Mouse (Mus musculus): ENCODE measurements around the gene Gas2l1. TPM values are rescaled to one million over a fixed set of nuclear protein-coding genes. Genes with fewer than 3 reads are reported as not detected.

The Gas2l1 gene
- polyA plus RNA-seq, 2 experiments = 10.9 to 12.1 TPM

DNA sequence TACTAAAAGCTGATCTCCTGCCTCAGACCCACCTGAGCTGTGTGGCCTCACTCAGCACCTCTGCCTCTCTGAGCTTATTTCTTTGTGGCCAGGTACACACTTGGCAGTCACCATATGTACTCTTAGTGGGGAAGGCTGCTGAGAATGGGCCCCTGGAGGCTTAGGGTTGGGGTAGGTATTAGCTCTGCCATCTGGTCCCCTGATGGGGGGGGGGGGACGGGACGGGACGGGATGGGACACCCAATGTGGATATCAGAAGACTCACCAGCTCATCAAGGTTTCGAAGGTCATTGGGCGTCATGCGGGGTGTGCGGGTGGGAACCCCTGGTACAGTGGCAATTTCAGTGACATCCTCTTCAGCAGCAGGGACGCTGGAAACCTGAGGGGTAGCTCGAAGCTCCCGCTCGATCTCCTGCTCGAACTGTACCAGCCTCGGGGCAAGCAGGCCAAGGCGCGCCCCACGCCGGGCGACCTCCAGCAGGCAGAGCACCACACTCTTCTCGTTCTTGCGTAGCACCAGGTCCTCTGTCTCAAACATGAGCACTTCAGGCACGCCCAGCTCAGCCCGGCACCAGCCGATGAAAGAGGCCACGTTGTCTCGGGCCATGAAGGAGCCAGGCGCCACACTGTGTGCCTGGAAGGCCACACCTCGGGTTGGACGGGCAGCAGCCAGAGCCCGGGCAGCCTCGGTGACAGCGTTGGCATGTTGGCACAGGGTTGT lies 1.4 kb downstream of the Gas2l1 start:
- Histone ChIP-seq H3K9ac (replicated peaks) (no peak overlapping the region), H3K4me1 (replicated peaks; ENCODE audit: control insufficient read depth in 2 of 2, insufficient read depth in 2 of 2, low read length in 1 of 2) (peaks cover 5 to 8% of the 10 kb centered on the region in 2 experiments; a peak in 2 of 4 replicates), H3K36me3 (replicated peaks; ENCODE audit: control insufficient read depth, insufficient read depth, low read depth) (peaks cover 6% of the 10 kb centered on the region), H3K27ac (no peak overlapping the region), H3K4me3 (ENCODE audit: insufficient read depth in 1 of 2, low read depth in 2 of 2, low read length in 2 of 2) (peak overlapping the region in 1 of 2 experiments; percentile 63; a peak in 2 of 4 replicates), H3K9me3 (ENCODE audit: control insufficient read depth, low read length) (no peaks in the 10 kb centered on the region), H3K4me2 (ENCODE audit: low read depth) (peak overlapping the region; percentile 77), H3K27me3 (ENCODE audit: control insufficient read depth, insufficient read depth, low read length) (peaks cover 58% of the 10 kb centered on the region)
- ATAC-seq (ENCODE audit: insufficient read depth) (no peak), DNase-seq (ENCODE audit: low read depth in 3 of 3, low spot score in 3 of 3) (no peak)
- TF ChIP-seq EP300 (IDR thresholded peaks at IDR 0.05; ENCODE audit: low read depth) (no peak), CTCF (IDR thresholded peaks at IDR 0.05; ENCODE audit: low read depth) (no peak)
- WGBS (ENCODE audit: insufficient replicate concordance) = 65% methylated on average over 31 of the region's 31 CpGs

DNA sequence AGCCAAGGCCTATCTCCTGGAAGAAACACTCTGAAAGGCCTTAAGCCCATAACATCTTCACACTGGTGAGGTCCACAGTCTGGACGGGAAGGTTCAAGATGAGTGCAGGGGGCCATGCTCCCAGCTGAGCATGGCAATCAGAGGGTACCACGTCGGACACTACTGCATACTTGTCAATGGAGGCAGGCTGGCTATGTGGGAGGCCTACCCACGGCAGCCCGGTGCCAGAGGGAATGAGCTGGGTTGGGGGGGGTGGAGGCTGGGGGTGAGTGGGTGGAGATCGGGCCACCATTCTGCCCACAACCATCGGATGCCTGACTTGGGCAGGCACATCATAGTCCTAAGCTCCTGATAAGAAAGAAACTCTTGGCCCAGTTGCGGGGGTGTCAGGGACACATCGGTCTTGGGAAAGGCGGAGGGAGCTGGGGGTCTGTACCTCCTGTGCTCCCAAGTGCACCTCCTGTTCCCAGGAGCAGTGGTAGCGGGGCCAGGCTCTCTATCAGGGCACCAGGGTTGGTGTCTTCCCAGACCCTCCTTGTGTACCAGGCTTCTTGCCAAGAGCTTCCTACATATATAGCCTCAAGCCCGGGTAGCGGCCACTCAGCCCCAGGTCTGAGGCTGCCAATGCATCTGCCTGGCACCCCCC lies 2.1 kb downstream of the Gas2l1 start:
- Histone ChIP-seq H3K4me3 (ENCODE audit: insufficient read depth in 1 of 2, low read depth in 2 of 2, low read length in 2 of 2) (no peak overlapping the region), H3K36me3 (replicated peaks; ENCODE audit: control insufficient read depth, insufficient read depth, low read depth) (peaks cover under 1% of the 10 kb centered on the region; the same call in 1 of the 2 replicates), H3K9me3 (ENCODE audit: control insufficient read depth, low read length) (no peaks in the 10 kb centered on the region), H3K9ac (replicated peaks) (no peak overlapping the region), H3K27ac (no peak overlapping the region), H3K4me1 (replicated peaks; ENCODE audit: control insufficient read depth in 2 of 2, insufficient read depth in 2 of 2, low read length in 1 of 2) (peaks cover 5 to 6% of the 10 kb centered on the region in 2 experiments; a peak in 2 of 4 replicates), H3K4me2 (ENCODE audit: low read depth) (no peak overlapping the region), H3K27me3 (ENCODE audit: control insufficient read depth, insufficient read depth, low read length) (peaks cover 65% of the 10 kb centered on the region)
- DNase-seq (ENCODE audit: low read depth in 3 of 3, low spot score in 3 of 3) (no peak), ATAC-seq (ENCODE audit: insufficient read depth) (no peak)
- TF ChIP-seq EP300 (IDR thresholded peaks at IDR 0.05; ENCODE audit: low read depth) = no peak
- TF ChIP-seq CTCF (IDR thresholded peaks at IDR 0.05; ENCODE audit: low read depth) = no peak
- 71% methylated on average over 13 of the region's 13 CpGs for WGBS (ENCODE audit: insufficient replicate concordance)

DNA sequence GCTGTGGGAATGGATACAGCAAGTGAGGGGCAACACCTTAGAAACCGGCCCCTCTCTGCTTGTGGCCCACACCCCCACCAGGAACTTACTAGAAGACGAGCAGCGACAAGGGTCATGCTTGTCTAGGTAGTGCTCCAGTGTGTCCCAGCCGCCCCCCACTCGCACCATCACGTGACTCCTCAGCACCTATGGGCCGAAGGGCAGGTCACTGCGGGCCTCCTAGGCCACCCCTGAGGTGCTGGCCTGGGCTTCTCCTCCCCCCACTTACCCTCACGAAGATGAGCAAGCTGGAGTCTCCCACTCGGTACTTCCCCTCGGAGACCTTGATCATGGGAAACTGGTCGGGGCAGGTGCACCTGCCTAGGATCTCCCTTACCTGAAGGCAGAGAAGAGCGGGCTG lies 2.8 kb downstream of the Gas2l1 start:
- Histone ChIP-seq H3K9ac (replicated peaks) (no peak overlapping the region), H3K27me3 (ENCODE audit: control insufficient read depth, insufficient read depth, low read length) (peaks cover 72% of the 10 kb centered on the region), H3K4me3 (ENCODE audit: insufficient read depth in 1 of 2, low read depth in 2 of 2, low read length in 2 of 2) (peak overlapping the region in 1 of 2 experiments; percentile 22; a peak in 1 of 4 replicates), H3K9me3 (ENCODE audit: control insufficient read depth, low read length) (no peaks in the 10 kb centered on the region), H3K4me1 (replicated peaks; ENCODE audit: control insufficient read depth in 2 of 2, insufficient read depth in 2 of 2, low read length in 1 of 2) (peaks cover 5 to 6% of the 10 kb centered on the region in 2 experiments; a peak in 2 of 4 replicates), H3K4me2 (ENCODE audit: low read depth) (peak overlapping the region; percentile 51), H3K36me3 (replicated peaks; ENCODE audit: control insufficient read depth, insufficient read depth, low read depth) (no peaks in the 10 kb centered on the region), H3K27ac (no peak overlapping the region)
- TF ChIP-seq EP300 (IDR thresholded peaks at IDR 0.05; ENCODE audit: low read depth) (no peak), CTCF (IDR thresholded peaks at IDR 0.05; ENCODE audit: low read depth) (no peak)
- DNase-seq (ENCODE audit: low read depth in 3 of 3, low spot score in 3 of 3) (no peak), ATAC-seq (ENCODE audit: insufficient read depth) (no peak)
- WGBS (ENCODE audit: insufficient replicate concordance) = 28% methylated on average over 13 of the region's 13 CpGs

DNA sequence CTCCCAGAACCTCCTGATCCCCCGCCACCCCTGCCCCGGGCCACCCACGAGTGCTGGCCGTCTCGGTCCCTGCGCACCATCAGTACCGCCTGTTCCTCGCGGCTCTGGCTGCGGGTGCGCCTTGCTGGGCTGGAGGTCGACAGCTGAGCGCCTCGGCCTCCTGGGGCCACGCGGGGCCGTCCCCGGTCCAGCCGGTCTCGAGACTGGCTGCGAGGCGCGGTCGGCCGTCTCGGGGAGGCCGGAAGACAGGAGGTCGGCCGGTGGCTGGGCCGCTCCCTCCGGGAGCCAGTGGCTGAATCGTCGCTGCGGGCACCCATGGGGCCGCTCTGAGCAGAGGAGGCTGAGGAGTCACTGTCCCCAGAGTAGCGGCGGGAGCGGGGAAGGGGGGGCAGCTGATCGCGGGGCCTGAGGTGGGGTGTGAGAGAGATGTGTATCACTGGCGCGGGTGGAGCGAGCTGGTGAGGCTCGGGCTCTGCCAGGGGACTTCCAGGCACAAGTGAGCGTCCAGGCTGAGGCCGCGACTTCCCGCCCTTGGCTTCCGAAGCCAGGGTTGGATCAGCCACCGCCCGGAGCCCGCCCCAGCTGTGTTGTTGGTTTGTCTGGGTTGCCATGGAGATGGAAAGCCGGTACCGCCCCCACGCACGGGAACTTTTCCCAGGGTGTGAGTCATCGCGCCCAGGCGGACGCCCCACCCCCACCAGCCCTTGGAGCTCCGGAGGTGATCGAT lies 3.6 kb downstream of the Gas2l1 start:
- no peak overlapping the region for H3K9ac ChIP-seq (replicated peaks)
- peak overlapping the region in 1 of 2 experiments; percentile 22; a peak in 2 of 4 replicates for H3K4me3 ChIP-seq (ENCODE audit: insufficient read depth in 1 of 2, low read depth in 2 of 2, low read length in 2 of 2)
- H3K4me2 ChIP-seq (ENCODE audit: low read depth) = peak overlapping the region; percentile 51
- ATAC-seq (ENCODE audit: insufficient read depth) = peak; percentile 24
- H3K9me3 ChIP-seq (ENCODE audit: control insufficient read depth, low read length) = no peaks in the 10 kb centered on the region
- 6% methylated on average over 62 of the region's 62 CpGs for WGBS (ENCODE audit: insufficient replicate concordance)
- H3K27ac ChIP-seq = no peak overlapping the region
- peaks cover 5 to 6% of the 10 kb centered on the region in 2 experiments; a peak in 2 of 4 replicates for H3K4me1 ChIP-seq (replicated peaks; ENCODE audit: control insufficient read depth in 2 of 2, insufficient read depth in 2 of 2, low read length in 1 of 2)
- DNase-seq (ENCODE audit: low read depth in 3 of 3, low spot score in 3 of 3) = peak; percentile 52 to 81 (median 54)
- H3K36me3 ChIP-seq (replicated peaks; ENCODE audit: control insufficient read depth, insufficient read depth, low read depth) = no peaks in the 10 kb centered on the region
- peaks cover 79% of the 10 kb centered on the region for H3K27me3 ChIP-seq (ENCODE audit: control insufficient read depth, insufficient read depth, low read length)
- no peak for TF ChIP-seq EP300 (IDR thresholded peaks at IDR 0.05; ENCODE audit: low read depth)
- TF ChIP-seq CTCF (IDR thresholded peaks at IDR 0.05; ENCODE audit: low read depth) = no peak
